Mouse (Mus musculus): ENCODE results near the gene Rspo3.

The Rspo3 gene

DNA sequence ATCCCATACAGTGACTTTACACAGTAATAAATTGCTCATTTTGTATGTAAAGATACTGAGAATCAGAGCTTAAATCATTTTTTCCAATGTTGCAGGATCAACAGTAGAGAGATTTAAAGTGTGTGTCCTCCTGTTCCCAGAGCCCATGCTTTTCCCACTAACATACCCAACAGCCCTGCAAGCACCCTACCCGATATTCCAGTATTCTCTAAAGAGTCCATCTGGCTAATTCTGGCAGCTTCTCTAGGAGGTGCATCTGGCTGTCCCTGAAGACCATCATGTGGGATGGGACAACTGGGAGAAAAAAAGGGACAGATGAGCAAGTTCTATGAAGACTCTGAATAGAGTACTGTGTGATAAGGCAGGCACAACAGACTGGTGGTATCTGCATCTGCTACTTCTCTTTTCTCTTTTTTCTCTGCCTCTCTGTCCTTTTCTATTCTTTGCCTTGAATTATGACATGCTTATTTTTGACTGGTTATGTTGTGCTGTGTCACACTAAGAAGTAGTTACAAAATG is 102.7 kb downstream of the Rspo3 start:
- DNase-seq (ENCODE audit: low read depth, low spot score): no peak

DNA sequence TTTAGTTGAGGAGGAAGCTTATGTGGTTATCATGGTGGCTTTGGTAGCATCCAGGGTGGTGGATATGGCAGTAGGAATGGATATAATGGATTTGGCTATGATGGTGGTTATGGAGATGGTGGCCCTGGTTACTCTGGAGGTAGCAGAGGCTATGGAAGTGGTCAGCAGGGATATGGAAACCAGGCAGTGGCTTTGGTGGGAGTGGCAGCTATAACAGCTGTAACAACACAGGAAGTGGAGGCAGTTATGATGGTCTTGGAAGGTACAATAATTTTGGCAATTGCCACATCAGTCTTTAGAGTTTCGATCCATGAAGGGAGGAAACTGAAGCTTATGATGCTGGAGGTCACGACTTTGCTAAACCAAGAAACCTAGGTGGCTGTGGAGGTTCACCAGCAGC is 109.0 kb downstream of the Rspo3 start:
- DNase-seq (ENCODE audit: low read depth, low spot score): no peak

DNA sequence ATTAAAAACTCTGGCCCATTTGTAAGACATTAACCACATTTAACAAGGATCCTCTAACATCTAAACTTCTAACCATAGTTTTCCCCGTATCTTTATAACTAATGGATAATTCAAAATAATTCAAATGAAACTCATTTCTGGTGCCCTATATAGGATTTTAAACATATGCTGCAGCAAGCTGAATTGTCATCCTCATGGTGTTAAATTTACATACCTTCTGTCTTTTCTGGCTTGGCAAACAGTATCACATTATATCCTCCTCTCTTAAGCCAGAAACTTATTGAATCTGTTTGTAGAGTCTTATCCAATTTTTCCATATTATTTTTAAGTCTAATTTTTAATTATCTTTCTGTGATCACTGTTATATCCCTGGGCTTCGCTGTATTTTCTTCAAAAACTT is 111.1 kb downstream of the Rspo3 start:
- DNase-seq (ENCODE audit: low read depth, low spot score): no peak

DNA sequence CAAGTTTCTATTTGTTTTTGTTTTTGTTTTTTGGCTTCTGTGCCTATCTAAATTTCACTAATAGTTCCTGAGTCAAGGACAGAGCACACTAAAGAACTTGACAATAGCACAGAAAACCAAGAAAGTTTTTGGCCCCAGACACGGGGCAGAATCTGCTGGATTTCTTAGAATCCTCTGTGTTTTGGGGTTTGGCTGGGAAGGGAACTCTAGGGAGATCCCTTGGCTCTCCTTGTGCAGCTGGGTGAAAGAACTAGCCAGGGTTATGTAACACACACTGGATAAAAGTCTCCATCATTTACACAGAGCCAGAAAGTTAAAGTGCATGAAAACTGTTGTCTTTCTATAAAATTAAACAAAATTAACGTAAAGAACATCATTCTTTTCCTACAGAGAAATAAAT is 121.3 kb downstream of the Rspo3 start:
- DNase-seq (ENCODE audit: low read depth, low spot score): no peak

DNA sequence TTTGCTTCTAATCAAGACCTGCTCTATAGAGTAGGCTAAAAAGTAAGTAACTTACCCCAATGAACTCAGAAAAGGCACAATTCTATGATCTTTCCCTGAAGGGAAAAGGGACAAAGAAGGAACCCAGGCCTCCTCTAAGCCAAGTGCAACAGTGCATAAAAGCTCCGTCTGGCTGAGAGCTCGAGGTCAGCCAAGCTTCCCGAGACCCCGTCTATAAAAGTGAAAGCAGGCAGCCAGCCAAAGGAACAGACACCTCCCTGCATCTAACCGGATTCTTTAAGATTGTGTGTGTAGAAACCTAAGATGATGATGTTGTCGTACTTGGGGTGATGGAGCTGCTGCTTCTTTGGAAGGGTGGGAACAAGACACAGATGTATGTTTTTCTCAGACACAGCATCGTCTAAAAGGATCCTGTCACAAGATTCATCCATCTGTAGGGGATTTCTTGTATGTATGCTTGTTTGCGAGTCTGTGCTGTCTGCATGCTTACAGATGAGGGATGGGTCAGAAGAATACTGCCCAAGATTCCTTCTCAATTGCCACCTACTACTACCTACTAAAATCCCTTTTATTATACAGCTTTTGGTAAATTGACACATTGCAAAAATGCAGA is 132.9 kb downstream of the Rspo3 start:
- DNase-seq (ENCODE audit: low read depth, low spot score): no peak
